Mouse (Mus musculus): ENCODE results near the gene D11Wsu47e. TPM values are rescaled to one million over a fixed set of nuclear protein-coding genes. Genes with fewer than 3 reads are reported as not detected.
"Not testable (repeated sequence)": the region's sequence is repeated elsewhere in the genome, so short reads cannot be mapped to it uniquely, and the experiment has no call there.

D11Wsu47e gene
- polyA plus RNA-seq, 1 experiment from 2014 or later = 20.0 TPM

- H3K9me3 ChIP-seq (ENCODE audit: control insufficient read depth, low read length) = no peaks in the 10 kb centered on the region
- H3K27ac ChIP-seq (replicated peaks in 1 of 2; ENCODE audit: control insufficient read depth in 1 of 2, insufficient read depth in 1 of 2, low read depth in 2 of 2, low read length in 2 of 2) = no peak overlapping the region
- H3K4me2 ChIP-seq (ENCODE audit: low read length) = no peak overlapping the region
- peaks cover 100% of the 10 kb centered on the region for H3K36me3 ChIP-seq (ENCODE audit: control insufficient read depth, insufficient read depth, low read length)
- WGBS = 86% methylated on average over 8 of the region's 8 CpGs
- H3K4me3 ChIP-seq (ENCODE audit: control insufficient read depth in 1 of 2, insufficient read depth in 1 of 2, low read depth in 1 of 2, low read length in 2 of 2) = no peak overlapping the region
- no peak for ATAC-seq (ENCODE audit: insufficient number of reproducible peaks, insufficient read depth, low FRiP score, low read depth)
- H3K9ac ChIP-seq (ENCODE audit: low read length) = no peak overlapping the region
- no peaks in the 10 kb centered on the region for H3K4me1 ChIP-seq (ENCODE audit: control insufficient read depth in 2 of 2, insufficient read depth in 2 of 2, low read length in 2 of 2)
- no peaks in the 10 kb centered on the region for H3K27me3 ChIP-seq (ENCODE audit: control insufficient read depth, insufficient read depth, low read length)
Measured at GRCm38 (mm10) chr11:113658319-113658718, 25.9 kb upstream of the D11Wsu47e start.

GRCm38 (mm10) chr11:113658763-113659162 is 25.4 kb upstream of the D11Wsu47e start:
- ATAC-seq (ENCODE audit: insufficient number of reproducible peaks, insufficient read depth, low FRiP score, low read depth) = no peak
- Histone ChIP-seq H3K4me2 (ENCODE audit: low read length) (no peak overlapping the region), H3K9ac (ENCODE audit: low read length) (no peak overlapping the region), H3K9me3 (ENCODE audit: control insufficient read depth, low read length) (no peaks in the 10 kb centered on the region), H3K27ac (replicated peaks in 1 of 2; ENCODE audit: control insufficient read depth in 1 of 2, insufficient read depth in 1 of 2, low read depth in 2 of 2, low read length in 2 of 2) (no peak overlapping the region), H3K4me1 (ENCODE audit: control insufficient read depth in 2 of 2, insufficient read depth in 2 of 2, low read length in 2 of 2) (no peaks in the 10 kb centered on the region), H3K4me3 (ENCODE audit: control insufficient read depth in 1 of 2, insufficient read depth in 1 of 2, low read depth in 1 of 2, low read length in 2 of 2) (no peak overlapping the region), H3K27me3 (ENCODE audit: control insufficient read depth, insufficient read depth, low read length) (no peaks in the 10 kb centered on the region), H3K36me3 (ENCODE audit: control insufficient read depth, insufficient read depth, low read length) (peaks cover 100% of the 10 kb centered on the region)
- 89% methylated on average over 4 of the region's 4 CpGs for WGBS

- 96% methylated on average over 3 of the region's 3 CpGs for WGBS
- ATAC-seq (ENCODE audit: insufficient number of reproducible peaks, insufficient read depth, low FRiP score, low read depth); H3K27me3 ChIP-seq (ENCODE audit: control insufficient read depth, insufficient read depth, low read length); H3K4me2 ChIP-seq (ENCODE audit: low read length); H3K27ac ChIP-seq (replicated peaks in 1 of 2; ENCODE audit: control insufficient read depth in 1 of 2, insufficient read depth in 1 of 2, low read depth in 2 of 2, low read length in 2 of 2); H3K4me1 ChIP-seq (ENCODE audit: control insufficient read depth in 2 of 2, insufficient read depth in 2 of 2, low read length in 2 of 2); H3K9me3 ChIP-seq (ENCODE audit: control insufficient read depth, low read length); H3K9ac ChIP-seq (ENCODE audit: low read length); H3K4me3 ChIP-seq (ENCODE audit: control insufficient read depth in 1 of 2, insufficient read depth in 1 of 2, low read depth in 1 of 2, low read length in 2 of 2): not testable (repeated sequence)
- H3K36me3 ChIP-seq (ENCODE audit: control insufficient read depth, insufficient read depth, low read length) = peaks cover 98% of the 10 kb centered on the region
Measured at GRCm38 (mm10) chr11:113660213-113660612, 24.0 kb upstream of the D11Wsu47e start.

GRCm38 (mm10) chr11:113660940-113661339 is 23.3 kb upstream of the D11Wsu47e start:
- Histone ChIP-seq H3K9ac (ENCODE audit: low read length) (no peak overlapping the region), H3K4me1 (ENCODE audit: control insufficient read depth in 2 of 2, insufficient read depth in 2 of 2, low read length in 2 of 2) (no peaks in the 10 kb centered on the region; a peak in 1 of 4 replicates), H3K36me3 (ENCODE audit: control insufficient read depth, insufficient read depth, low read length) (peaks cover 93% of the 10 kb centered on the region), H3K27me3 (ENCODE audit: control insufficient read depth, insufficient read depth, low read length) (no peaks in the 10 kb centered on the region), H3K4me2 (ENCODE audit: low read length) (no peak overlapping the region), H3K4me3 (ENCODE audit: control insufficient read depth in 1 of 2, insufficient read depth in 1 of 2, low read depth in 1 of 2, low read length in 2 of 2) (no peak overlapping the region), H3K9me3 (ENCODE audit: control insufficient read depth, low read length) (no peaks in the 10 kb centered on the region), H3K27ac (replicated peaks in 1 of 2; ENCODE audit: control insufficient read depth in 1 of 2, insufficient read depth in 1 of 2, low read depth in 2 of 2, low read length in 2 of 2) (no peak overlapping the region)
- no peak for ATAC-seq (ENCODE audit: insufficient number of reproducible peaks, insufficient read depth, low FRiP score, low read depth)
- WGBS = 94% methylated on average over 11 of the region's 11 CpGs

GRCm38 (mm10) chr11:113661835-113662351 is 22.3 kb upstream of the D11Wsu47e start:
- ATAC-seq (ENCODE audit: insufficient number of reproducible peaks, insufficient read depth, low FRiP score, low read depth) = no peak
- WGBS = 91% methylated on average over 18 of the region's 18 CpGs

GRCm38 (mm10) chr11:113664279-113664678 is 19.9 kb upstream of the D11Wsu47e start:
- H3K4me1 ChIP-seq (ENCODE audit: control insufficient read depth in 2 of 2, insufficient read depth in 2 of 2, low read length in 2 of 2) = peaks cover 2 to 24% of the 10 kb centered on the region in 2 experiments; a peak in 3 of 4 replicates
- peaks cover 80% of the 10 kb centered on the region for H3K36me3 ChIP-seq (ENCODE audit: control insufficient read depth, insufficient read depth, low read length)
- H3K27me3 ChIP-seq (ENCODE audit: control insufficient read depth, insufficient read depth, low read length) = no peaks in the 10 kb centered on the region
- no peaks in the 10 kb centered on the region for H3K9me3 ChIP-seq (ENCODE audit: control insufficient read depth, low read length)
- no peak overlapping the region for H3K4me3 ChIP-seq (ENCODE audit: control insufficient read depth in 1 of 2, insufficient read depth in 1 of 2, low read depth in 1 of 2, low read length in 2 of 2)
- H3K4me2 ChIP-seq (ENCODE audit: low read length) = no peak overlapping the region
- no peak overlapping the region for H3K27ac ChIP-seq (replicated peaks in 1 of 2; ENCODE audit: control insufficient read depth in 1 of 2, insufficient read depth in 1 of 2, low read depth in 2 of 2, low read length in 2 of 2)
- no peak overlapping the region for H3K9ac ChIP-seq (ENCODE audit: low read length)
- no peak for ATAC-seq (ENCODE audit: insufficient number of reproducible peaks, insufficient read depth, low FRiP score, low read depth)
- WGBS = 66% methylated on average over 2 of the region's 2 CpGs

More at GRCm38 (mm10) chr11:113661835-113662351, 22.3 kb upstream of the D11Wsu47e start:
- Histone ChIP-seq H3K4me1 (ENCODE audit: control insufficient read depth in 2 of 2, insufficient read depth in 2 of 2, low read length in 2 of 2) (peaks cover 2 to 4% of the 10 kb centered on the region in 2 experiments; a peak in 3 of 4 replicates), H3K27ac (replicated peaks in 1 of 2; ENCODE audit: control insufficient read depth in 1 of 2, insufficient read depth in 1 of 2, low read depth in 2 of 2, low read length in 2 of 2) (no peak overlapping the region), H3K9me3 (ENCODE audit: control insufficient read depth, low read length) (no peaks in the 10 kb centered on the region), H3K4me2 (ENCODE audit: low read length) (no peak overlapping the region), H3K4me3 (ENCODE audit: control insufficient read depth in 1 of 2, insufficient read depth in 1 of 2, low read depth in 1 of 2, low read length in 2 of 2) (no peak overlapping the region), H3K9ac (ENCODE audit: low read length) (no peak overlapping the region), H3K36me3 (ENCODE audit: control insufficient read depth, insufficient read depth, low read length) (peaks cover 89% of the 10 kb centered on the region), H3K27me3 (ENCODE audit: control insufficient read depth, insufficient read depth, low read length) (no peaks in the 10 kb centered on the region)

DNA sequence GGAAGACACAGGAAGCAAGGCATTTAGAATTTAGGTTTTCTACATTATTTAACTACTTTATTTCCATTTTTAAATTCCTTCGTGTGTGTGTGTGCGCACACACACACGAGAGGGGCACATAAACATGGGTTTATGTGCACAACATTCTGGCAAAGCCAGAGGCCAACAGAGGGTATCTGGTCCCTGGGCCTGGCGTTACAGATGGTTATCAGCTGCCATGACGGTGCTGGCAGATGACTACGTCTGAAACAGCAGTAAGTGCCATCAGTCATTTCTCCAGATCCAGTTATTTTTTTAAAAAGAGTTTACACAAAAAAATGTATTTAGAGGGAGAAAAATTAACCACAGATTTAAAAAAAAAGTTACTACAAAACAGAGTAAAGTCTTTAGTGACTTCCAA is 18.0 kb upstream of the D11Wsu47e start:
- Histone ChIP-seq H3K27me3 (ENCODE audit: control insufficient read depth, insufficient read depth, low read length) (no peaks in the 10 kb centered on the region), H3K36me3 (ENCODE audit: control insufficient read depth, insufficient read depth, low read length) (peaks cover 73% of the 10 kb centered on the region), H3K9ac (ENCODE audit: low read length) (no peak overlapping the region), H3K4me2 (ENCODE audit: low read length) (no peak overlapping the region), H3K4me3 (ENCODE audit: control insufficient read depth in 1 of 2, insufficient read depth in 1 of 2, low read depth in 1 of 2, low read length in 2 of 2) (no peak overlapping the region), H3K4me1 (ENCODE audit: control insufficient read depth in 2 of 2, insufficient read depth in 2 of 2, low read length in 2 of 2) (peaks cover 2 to 24% of the 10 kb centered on the region in 2 experiments; a peak in 3 of 4 replicates), H3K9me3 (ENCODE audit: control insufficient read depth, low read length) (no peaks in the 10 kb centered on the region), H3K27ac (replicated peaks in 1 of 2; ENCODE audit: control insufficient read depth in 1 of 2, insufficient read depth in 1 of 2, low read depth in 2 of 2, low read length in 2 of 2) (no peak overlapping the region)
- 68% methylated on average over 6 of the region's 6 CpGs for WGBS
- ATAC-seq (ENCODE audit: insufficient number of reproducible peaks, insufficient read depth, low FRiP score, low read depth) = no peak

GRCm38 (mm10) chr11:113666648-113667047 is 17.6 kb upstream of the D11Wsu47e start:
- Histone ChIP-seq H3K4me2 (ENCODE audit: low read length) (no peak overlapping the region), H3K27ac (replicated peaks in 1 of 2; ENCODE audit: control insufficient read depth in 1 of 2, insufficient read depth in 1 of 2, low read depth in 2 of 2, low read length in 2 of 2) (no peak overlapping the region), H3K9me3 (ENCODE audit: control insufficient read depth, low read length) (no peaks in the 10 kb centered on the region), H3K27me3 (ENCODE audit: control insufficient read depth, insufficient read depth, low read length) (no peaks in the 10 kb centered on the region), H3K36me3 (ENCODE audit: control insufficient read depth, insufficient read depth, low read length) (peaks cover 73% of the 10 kb centered on the region), H3K4me3 (ENCODE audit: control insufficient read depth in 1 of 2, insufficient read depth in 1 of 2, low read depth in 1 of 2, low read length in 2 of 2) (no peak overlapping the region), H3K9ac (ENCODE audit: low read length) (no peak overlapping the region), H3K4me1 (ENCODE audit: control insufficient read depth in 2 of 2, insufficient read depth in 2 of 2, low read length in 2 of 2) (peaks cover 2 to 24% of the 10 kb centered on the region in 2 experiments; a peak in 3 of 4 replicates)
- no peak for ATAC-seq (ENCODE audit: insufficient number of reproducible peaks, insufficient read depth, low FRiP score, low read depth)
- 58% methylated on average over 10 of the region's 10 CpGs for WGBS
